Mouse (Mus musculus) liver, adult 2 months (tissue): ENCODE results near the gene Klhl7. TPM values are rescaled to one million over a fixed set of nuclear protein-coding genes. Genes with fewer than 3 reads are reported as not detected.

Experiments
- DNase-seq: peaks from one replicate; pipeline ENCODE4 v3.0.0-alpha.2; 2011; ENCODE audit warnings: low read depth, low spot score; ENCODE audit errors: extremely low read depth
- H3K27ac ChIP-seq: fragments of 200-500 bp; replicated peaks from 2 replicates; pipeline ENCODE4 v1.5.1; 2012; ENCODE audit warnings: low read depth, mild to moderate bottlenecking, control low read depth, inconsistent platforms, low read length; ENCODE audit not compliant: insufficient read depth
- H3K27me3 ChIP-seq: fragments of 200-500 bp; 2 replicates; pipeline ENCODE4 v1.6.1; 2012; ENCODE audit warnings: mild to moderate bottlenecking, moderate library complexity, low read length, inconsistent platforms; ENCODE audit not compliant: control insufficient read depth, insufficient read depth
- H3K36me3 ChIP-seq: fragments of 200-500 bp; 2 replicates; pipeline ENCODE4 v1.6.1; 2012; ENCODE audit warnings: low read length, inconsistent platforms; ENCODE audit not compliant: control insufficient read depth, insufficient read depth
- H3K4me1 ChIP-seq: fragments of 200-500 bp; 2 replicates; pipeline ENCODE4 v1.6.1; 2011; ENCODE audit warnings: low read length; ENCODE audit not compliant: control insufficient read depth, insufficient read depth
- H3K4me3 ChIP-seq: fragments of 200-500 bp; 2 replicates; pipeline ENCODE4 v1.5.1; 2011; ENCODE audit warnings: low read depth, mild to moderate bottlenecking, control low read depth, low read length, moderate library complexity; ENCODE audit not compliant: insufficient read depth
- H3K79me2 ChIP-seq: fragments of 200-500 bp; 2 replicates; pipeline ENCODE4 v1.6.1; 2012; ENCODE audit warnings: inconsistent platforms, mild to moderate bottlenecking, low read length, moderate library complexity; ENCODE audit not compliant: control insufficient read depth, insufficient read depth
- H3K9ac ChIP-seq: fragments of 200-500 bp; 2 replicates; pipeline ENCODE4 v1.6.1; 2012; ENCODE audit warnings: low read depth, mild to moderate bottlenecking, control low read depth, inconsistent platforms, low read length
- CTCF ChIP-seq: fragments of 200-500 bp; IDR thresholded peaks from 2 replicates; pipeline ENCODE4 v1.5.1; 2011; ENCODE audit warnings: low read depth, low read length, control low read depth
- POLR2A ChIP-seq: fragments of 200-500 bp; IDR thresholded peaks from 2 replicates; pipeline ENCODE4 v1.6.1; 2011; ENCODE audit warnings: low read length, control low read depth; ENCODE audit not compliant: insufficient read depth; ENCODE audit errors: extremely low read depth
- WGBS: fragments of 180-500 bp; shearing (Covaris S2); methylation state at CpG from one replicate; pipeline ENCODE4 v1.1.7; 2018; 5-methylcytosine and 5-hydroxymethylcytosine counted together
- polyA plus RNA-seq: library from polyadenylated mRNA; depleted of rRNA; stranded (reverse); fragments of >200 nt; gene quantifications from 2 replicates; pipeline ENCODE4 v1.2.3, GENCODE M21; 2012
- total RNA-seq: library from RNA; depleted of rRNA; stranded (reverse); fragments of >200 nt; gene quantifications from 2 replicates; pipeline ENCODE4 v1.2.3, GENCODE M21; 2014

Gene Klhl7
- total and polyA plus RNA-seq, 2 experiments, result 1.5 to 16.0 TPM

GRCm38 (mm10) chr5:24184011-24184410 lies 83.6 kb downstream of the Klhl7 start:
- WGBS, result 95% methylated on average over 5 of the region's 5 CpGs
- no peak for TF ChIP-seq POLR2A
- TF ChIP-seq CTCF, result no peak
- Histone ChIP-seq H3K9ac (no peak overlapping the region), H3K27ac (no peak overlapping the region), H3K36me3 (peaks cover 22% of the 10 kb centered on the region), H3K27me3 (no peaks in the 10 kb centered on the region), H3K4me3 (no peak overlapping the region), H3K79me2 (no peaks in the 10 kb centered on the region), H3K4me1 (no peaks in the 10 kb centered on the region)
- no peak for DNase-seq

GRCm38 (mm10) chr5:24188476-24188875 lies 88.1 kb downstream of the Klhl7 start:
- Histone ChIP-seq H3K4me1 (no peaks in the 10 kb centered on the region), H3K9ac (no peak overlapping the region), H3K4me3 (no peak overlapping the region), H3K27me3 (no peaks in the 10 kb centered on the region), H3K79me2 (no peaks in the 10 kb centered on the region), H3K36me3 (peaks cover under 1% of the 10 kb centered on the region), H3K27ac (no peak overlapping the region)
- TF ChIP-seq POLR2A, result no peak
- TF ChIP-seq CTCF, result no peak
- WGBS, result 81% methylated on average over 4 of the region's 4 CpGs
- DNase-seq, result no peak

GRCm38 (mm10) chr5:24191821-24192220 lies 91.4 kb downstream of the Klhl7 start:
- H3K4me1 ChIP-seq, result no peaks in the 10 kb centered on the region
- no peaks in the 10 kb centered on the region for H3K79me2 ChIP-seq
- H3K27ac ChIP-seq, result no peak overlapping the region
- no peak for DNase-seq
- TF ChIP-seq CTCF (no peak), POLR2A (no peak)
- no peak overlapping the region for H3K4me3 ChIP-seq
- WGBS, result 77% methylated on average over 2 of the region's 2 CpGs
- no peaks in the 10 kb centered on the region for H3K36me3 ChIP-seq
- no peak overlapping the region for H3K9ac ChIP-seq
- no peaks in the 10 kb centered on the region for H3K27me3 ChIP-seq

GRCm38 (mm10) chr5:24201006-24201405 lies 100.6 kb downstream of the Klhl7 start:
- H3K9ac ChIP-seq, result no peak overlapping the region
- no peaks in the 10 kb centered on the region for H3K36me3 ChIP-seq
- no peaks in the 10 kb centered on the region for H3K79me2 ChIP-seq
- no peak overlapping the region for H3K27ac ChIP-seq
- DNase-seq, result no peak
- no peaks in the 10 kb centered on the region for H3K27me3 ChIP-seq
- H3K4me3 ChIP-seq, result no peak overlapping the region
- no peaks in the 10 kb centered on the region for H3K4me1 ChIP-seq
- TF ChIP-seq POLR2A, result no peak
- TF ChIP-seq CTCF, result no peak
- WGBS, result 80% methylated on average over 4 of the region's 4 CpGs

GRCm38 (mm10) chr5:24202492-24202891 lies 102.1 kb downstream of the Klhl7 start:
- no peak overlapping the region for H3K27ac ChIP-seq
- H3K4me3 ChIP-seq, result no peak overlapping the region
- no peak overlapping the region for H3K9ac ChIP-seq
- TF ChIP-seq CTCF (no peak), POLR2A (no peak)
- H3K36me3 ChIP-seq, result no peaks in the 10 kb centered on the region
- no peaks in the 10 kb centered on the region for H3K27me3 ChIP-seq
- no peak for DNase-seq
- H3K4me1 ChIP-seq, result no peaks in the 10 kb centered on the region
- H3K79me2 ChIP-seq, result no peaks in the 10 kb centered on the region
- 88% methylated on average over 5 of the region's 5 CpGs for WGBS

- no peaks in the 10 kb centered on the region for H3K79me2 ChIP-seq
- no peak overlapping the region for H3K9ac ChIP-seq
- no peaks in the 10 kb centered on the region for H3K27me3 ChIP-seq
- H3K4me3 ChIP-seq, result no peak overlapping the region
- DNase-seq, result no peak
- 83% methylated on average over 5 of the region's 5 CpGs for WGBS
- H3K36me3 ChIP-seq, result no peaks in the 10 kb centered on the region
- no peak overlapping the region for H3K27ac ChIP-seq
- no peaks in the 10 kb centered on the region for H3K4me1 ChIP-seq
- TF ChIP-seq CTCF, result no peak
- TF ChIP-seq POLR2A, result no peak
These were observed 102.9 kb downstream of the Klhl7 start for GRCm38 (mm10) chr5:24203266-24203665.
